Mouse (Mus musculus) cerebellum, adult 2 months (tissue): ENCODE results near the gene Xpo1.

Experiments
- CTCF ChIP-seq: fragments of 200-500 bp; IDR thresholded peaks from 2 replicates; pipeline ENCODE4 v1.5.1; 2011; ENCODE audit warnings: low read depth, mild to moderate bottlenecking, control low read depth, low read length, moderate library complexity, borderline replicate concordance; ENCODE audit not compliant: insufficient read depth
- POLR2A ChIP-seq: fragments of 200-500 bp; IDR thresholded peaks from 2 replicates; pipeline ENCODE4 v1.6.1; 2011; ENCODE audit warnings: low read length, control low read depth, borderline replicate concordance; ENCODE audit not compliant: insufficient read depth

DNA sequence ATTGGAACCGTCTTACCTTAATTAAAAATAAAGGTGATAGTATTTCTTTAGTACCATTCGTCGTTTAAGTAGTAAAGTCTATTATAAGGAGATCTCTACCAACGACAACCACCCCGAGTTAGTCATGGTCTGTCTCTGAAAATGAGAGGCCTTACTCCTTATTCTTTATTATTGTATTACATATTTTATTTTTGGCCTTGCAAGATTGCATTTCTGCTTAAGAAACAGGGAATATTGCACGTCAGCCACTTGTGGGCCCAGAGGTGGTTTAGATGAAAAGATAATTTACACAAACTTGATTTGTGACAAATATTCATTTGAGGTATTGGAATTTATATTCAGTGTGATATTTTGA, 51.7 kb downstream of the Xpo1 start:
- no peak for TF ChIP-seq CTCF
- TF ChIP-seq POLR2A: no peak
